Mouse (Mus musculus) small intestine, adult 2 months (tissue): ENCODE results near the gene Wdr77. TPM values are rescaled to one million over a fixed set of nuclear protein-coding genes. Genes with fewer than 3 reads are reported as not detected.

ENCODE experiments used
- H3K27ac ChIP-seq: fragments of 200-500 bp; 2 replicates; pipeline ENCODE4 v1.5.1; 2012; ENCODE audit warnings: low read depth, low read length, control low read depth, inconsistent platforms; ENCODE audit not compliant: insufficient read depth
- H3K27me3 ChIP-seq: fragments of 200-500 bp; 2 replicates; pipeline ENCODE4 v1.6.1; 2012; ENCODE audit warnings: mild to moderate bottlenecking, moderate library complexity, low read length, inconsistent platforms; ENCODE audit not compliant: control insufficient read depth, insufficient read depth
- H3K36me3 ChIP-seq: fragments of 200-500 bp; 2 replicates; pipeline ENCODE4 v1.6.1; 2012; ENCODE audit warnings: mild to moderate bottlenecking, low read length, control low read depth, inconsistent platforms; ENCODE audit not compliant: control insufficient read depth, insufficient read depth
- H3K4me1 ChIP-seq: fragments of 200-500 bp; 2 replicates; pipeline ENCODE4 v1.6.1; 2012; ENCODE audit warnings: low read length, inconsistent platforms, mixed read lengths; ENCODE audit not compliant: control insufficient read depth, insufficient read depth, insufficient read length
- H3K4me3 ChIP-seq: fragments of 200-500 bp; 2 replicates; pipeline ENCODE4 v1.5.1; 2012; ENCODE audit warnings: low read depth, mild to moderate bottlenecking, control low read depth, inconsistent platforms, low read length, moderate library complexity
- CTCF ChIP-seq: fragments of 200-500 bp; IDR thresholded peaks from 2 replicates; pipeline ENCODE4 v1.5.1; 2012; ENCODE audit warnings: low read depth, mild to moderate bottlenecking, control low read depth, inconsistent platforms, low read length, moderate library complexity, mixed read lengths; ENCODE audit not compliant: insufficient replicate concordance, insufficient read length; ENCODE audit errors: extremely low read depth
- POLR2A ChIP-seq: fragments of 200-500 bp; IDR thresholded peaks from 2 replicates; pipeline ENCODE4 v1.6.1; 2012; ENCODE audit warnings: low read depth, mild to moderate bottlenecking, control low read depth, inconsistent platforms, low read length, moderate library complexity
- WGBS: fragments of 180-500 bp; shearing (Covaris S2); methylation state at CpG from one replicate; pipeline ENCODE4 v1.1.7; 2018; 5-methylcytosine and 5-hydroxymethylcytosine counted together
- polyA plus RNA-seq: library from polyadenylated mRNA; depleted of rRNA; stranded (reverse); fragments of >200 nt; gene quantifications from 2 replicates; pipeline ENCODE4 v1.2.3, GENCODE M21; 2012

The Wdr77 gene
- polyA plus RNA-seq, 1 experiment: 9.5 TPM

DNA sequence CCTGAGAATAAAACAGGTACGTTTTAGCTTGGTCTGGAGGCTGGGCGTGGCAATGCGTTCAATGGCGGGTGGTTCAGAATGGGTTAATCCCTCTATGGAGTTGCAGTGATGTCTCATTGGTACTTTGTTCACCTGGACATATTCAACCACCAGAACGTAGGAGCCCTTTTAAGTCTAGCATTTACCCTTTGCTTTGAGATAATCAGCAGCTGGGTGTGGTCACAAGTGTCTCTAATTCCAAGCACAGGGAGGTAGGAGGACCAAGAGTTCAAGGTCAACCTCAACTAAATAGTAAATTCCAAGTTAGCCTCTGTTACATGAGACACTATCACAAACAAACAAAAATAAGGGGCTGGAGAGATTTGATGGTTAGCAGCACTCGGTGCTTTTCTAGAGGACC is 30.4 kb upstream of the Wdr77 start:
- Histone ChIP-seq H3K27me3 (no peaks in the 10 kb centered on the region), H3K4me3 (no peak overlapping the region), H3K4me1 (no peaks in the 10 kb centered on the region), H3K36me3 (no peaks in the 10 kb centered on the region), H3K27ac (no peak overlapping the region)
- 65% methylated on average over 6 of the region's 6 CpGs for WGBS
- TF ChIP-seq POLR2A (no peak), CTCF (no peak)

DNA sequence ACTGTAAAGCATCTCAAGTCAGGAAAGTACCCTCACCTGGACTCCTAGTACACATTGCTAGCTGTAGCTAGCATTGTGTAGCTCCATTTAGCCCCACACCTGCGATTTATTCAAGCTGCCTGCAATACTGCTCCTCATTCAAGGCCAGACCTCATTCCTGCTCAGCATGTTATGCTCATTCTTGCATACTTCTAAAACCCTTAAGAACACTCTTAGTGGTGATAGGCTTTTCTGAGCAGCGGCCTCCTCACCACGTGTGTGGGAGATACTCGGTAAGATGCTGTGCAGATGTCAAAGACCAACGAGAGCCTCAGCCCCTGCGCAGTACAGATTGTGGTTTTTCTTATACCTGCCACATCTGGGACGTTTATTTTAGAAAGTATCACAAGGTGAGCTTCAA is 29.3 kb upstream of the Wdr77 start:
- no peak overlapping the region for H3K4me3 ChIP-seq
- no peaks in the 10 kb centered on the region for H3K27me3 ChIP-seq
- TF ChIP-seq CTCF (no peak), POLR2A (no peak)
- no peaks in the 10 kb centered on the region for H3K36me3 ChIP-seq
- H3K4me1 ChIP-seq: no peaks in the 10 kb centered on the region
- peak overlapping the region; percentile 3; the same call in 1 of the 2 replicates for H3K27ac ChIP-seq
- WGBS: 74% methylated on average over 7 of the region's 7 CpGs

DNA sequence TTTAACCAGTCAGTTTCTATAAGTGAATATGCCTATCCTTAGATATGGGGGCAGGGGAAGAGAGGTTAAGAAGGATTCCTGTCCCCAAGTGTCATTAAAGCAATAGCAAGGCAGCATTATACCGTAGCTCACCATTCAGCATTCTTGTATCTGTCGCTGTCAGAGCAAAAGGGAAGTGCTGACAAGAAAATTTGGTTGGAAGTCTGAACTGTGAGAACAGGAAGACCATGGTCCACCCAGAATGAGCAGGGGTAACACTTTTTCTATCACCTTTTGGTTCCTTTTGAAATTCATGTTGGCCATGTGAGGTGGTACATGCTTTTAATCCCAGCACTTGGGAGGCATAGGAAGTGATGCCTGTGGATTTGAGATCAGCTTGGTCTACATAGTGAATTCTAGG is 28.1 kb upstream of the Wdr77 start:
- no peaks in the 10 kb centered on the region for H3K4me1 ChIP-seq
- H3K27ac ChIP-seq: no peak overlapping the region
- H3K4me3 ChIP-seq: no peak overlapping the region
- TF ChIP-seq POLR2A (no peak), CTCF (no peak)
- 80% methylated on average over 2 of the region's 2 CpGs for WGBS
- H3K27me3 ChIP-seq: no peaks in the 10 kb centered on the region
- H3K36me3 ChIP-seq: no peaks in the 10 kb centered on the region

DNA sequence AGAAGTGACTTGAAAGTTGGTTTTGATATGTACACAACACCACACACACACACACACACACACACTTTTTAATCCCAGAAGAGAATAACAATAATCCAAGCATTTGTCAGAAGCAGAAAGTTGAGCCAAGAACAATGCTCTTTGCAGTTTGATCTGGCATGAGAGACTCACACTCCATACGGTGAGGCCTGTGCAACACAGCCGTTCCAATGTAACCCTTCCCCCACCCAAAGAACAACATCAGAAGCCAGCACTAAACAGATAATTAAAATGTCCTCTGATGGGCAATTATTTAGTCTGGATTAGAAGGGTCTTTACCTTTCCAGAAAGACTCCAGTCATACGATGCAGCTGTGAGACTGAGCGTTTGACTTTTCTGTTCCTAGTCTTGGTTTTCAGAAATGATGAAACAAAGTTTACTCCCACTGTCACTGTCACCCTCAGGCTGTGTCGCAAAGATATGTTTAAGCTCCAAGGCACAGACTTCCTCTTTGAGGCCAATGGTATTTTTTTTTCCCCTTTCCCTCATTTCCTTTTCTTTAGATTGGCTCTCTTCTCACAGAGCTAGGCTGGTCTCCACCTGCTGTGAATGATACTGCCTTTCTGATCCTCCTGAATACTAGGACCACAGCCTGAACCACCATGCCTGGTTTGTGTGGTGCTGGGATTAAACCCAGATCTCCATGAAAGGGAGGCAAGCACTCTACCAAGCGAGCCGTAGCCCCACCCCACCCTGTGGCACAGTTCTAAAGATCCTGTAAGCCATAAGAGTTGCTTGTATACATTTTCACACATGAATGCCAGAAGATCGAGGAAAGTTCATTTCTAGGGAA is 26.7 kb upstream of the Wdr77 start, which contains the start of gene I830077J02Rik:
Gene I830077J02Rik, minus strand, starts transcription at position 425 of the 832 bp plus-strand sequence.
- TF ChIP-seq CTCF (no peak), POLR2A (no peak)
- Histone ChIP-seq H3K4me1 (no peaks in the 10 kb centered on the region), H3K27ac (peak within 1 kb of the TSS; percentile 10; the same call in 1 of the 2 replicates), H3K36me3 (0 out of 2 replicates have a peak, but pooled peaks cover 5% of the 10 kb centered on the region), H3K27me3 (no peaks in the 10 kb centered on the region), H3K4me3 (no peak within 1 kb of the TSS)
- 78% methylated on average over 8 of the region's 8 CpGs for WGBS

DNA sequence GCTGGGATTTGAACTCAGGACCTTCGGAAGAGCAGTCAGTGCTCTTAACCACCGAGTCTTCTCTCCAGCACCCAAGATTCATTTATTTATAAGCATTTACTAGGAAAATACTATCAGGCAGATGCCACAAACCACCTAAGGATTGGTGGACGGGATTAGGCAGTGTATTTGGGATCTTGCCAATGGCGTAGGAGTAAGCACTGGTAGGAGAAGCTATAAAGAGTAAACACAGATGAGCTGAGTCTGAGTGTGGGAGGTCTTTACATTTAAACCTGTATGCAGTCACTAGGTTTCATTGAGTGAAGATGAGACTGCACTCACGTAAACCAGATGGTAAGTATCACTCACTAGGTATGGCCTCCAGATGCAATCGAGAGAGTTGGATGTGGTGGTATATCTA is 25.2 kb upstream of the Wdr77 start:
- no peak overlapping the region for H3K27ac ChIP-seq
- no peaks in the 10 kb centered on the region for H3K27me3 ChIP-seq
- peaks cover 9% of the 10 kb centered on the region; the same call in 1 of the 2 replicates for H3K36me3 ChIP-seq
- H3K4me3 ChIP-seq: no peak overlapping the region
- no peaks in the 10 kb centered on the region for H3K4me1 ChIP-seq
- 88% methylated on average over 6 of the region's 6 CpGs for WGBS
- TF ChIP-seq POLR2A: no peak

DNA sequence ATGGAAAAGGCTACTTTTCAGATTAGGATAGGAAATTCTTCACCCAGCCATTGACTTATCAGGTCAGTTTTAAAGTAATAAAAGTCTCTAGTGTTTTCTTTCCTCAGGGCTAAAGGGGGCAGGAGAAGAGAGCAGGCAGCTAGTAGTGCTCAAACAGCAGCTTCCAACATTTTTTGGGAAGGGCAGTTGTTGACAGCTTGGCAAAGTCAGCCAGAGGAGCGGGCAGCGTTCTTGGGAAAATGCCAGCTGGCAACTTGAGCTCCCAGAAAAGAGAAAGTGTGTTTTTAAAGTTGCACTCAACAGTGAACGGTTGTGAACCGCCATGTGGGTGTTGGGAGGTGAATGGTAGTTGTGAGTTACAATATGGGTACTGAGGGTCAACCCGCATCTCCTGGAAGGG is 24.1 kb upstream of the Wdr77 start:
- peaks cover 9% of the 10 kb centered on the region; the same call in 1 of the 2 replicates for H3K36me3 ChIP-seq
- no peaks in the 10 kb centered on the region for H3K4me1 ChIP-seq
- no peaks in the 10 kb centered on the region for H3K27me3 ChIP-seq
- no peak for TF ChIP-seq CTCF
- TF ChIP-seq POLR2A: no peak
- H3K27ac ChIP-seq: no peak overlapping the region
- 41% methylated on average over 5 of the region's 5 CpGs for WGBS
- H3K4me3 ChIP-seq: no peak overlapping the region

DNA sequence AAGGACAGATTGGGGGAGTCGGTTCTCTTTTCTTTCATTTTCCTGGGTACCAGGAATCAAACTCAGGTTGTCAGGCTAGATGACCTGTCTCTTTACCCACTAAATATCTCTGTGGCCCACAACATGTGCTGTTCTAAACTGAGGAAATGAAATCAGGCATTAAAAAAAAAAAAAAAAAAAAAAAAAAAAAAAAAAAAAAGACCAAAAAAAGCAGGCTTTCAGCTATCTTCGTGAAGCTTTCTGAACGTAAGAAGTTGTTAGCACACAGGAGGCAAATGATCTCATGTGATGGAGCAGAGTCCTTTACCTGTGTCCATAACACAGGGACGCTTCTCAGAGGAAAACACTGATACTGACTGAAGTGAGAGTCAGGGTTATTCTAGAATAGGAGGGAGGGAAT is 23.1 kb upstream of the Wdr77 start:
- no peak for TF ChIP-seq CTCF
- TF ChIP-seq POLR2A: no peak
- WGBS: 74% methylated on average over 4 of the region's 4 CpGs
- Histone ChIP-seq H3K36me3 (peaks cover 13% of the 10 kb centered on the region), H3K4me1 (no peaks in the 10 kb centered on the region), H3K27me3 (no peaks in the 10 kb centered on the region), H3K4me3 (no peak overlapping the region), H3K27ac (no peak overlapping the region)
